Mouse (Mus musculus) E14TG2a.4 (cell line): ENCODE data around the gene Pcsk2.

Experiments used
- CTCF ChIP-seq: conservative IDR thresholded peaks from 2 replicates; pipeline ENCODE4 v1.5.1; 2014; ENCODE audit warnings: low read length
- POU5F1 ChIP-seq: IDR thresholded peaks from 2 replicates; pipeline ENCODE4 v1.6.1; 2014; ENCODE audit warnings: low read length, borderline replicate concordance

DNA sequence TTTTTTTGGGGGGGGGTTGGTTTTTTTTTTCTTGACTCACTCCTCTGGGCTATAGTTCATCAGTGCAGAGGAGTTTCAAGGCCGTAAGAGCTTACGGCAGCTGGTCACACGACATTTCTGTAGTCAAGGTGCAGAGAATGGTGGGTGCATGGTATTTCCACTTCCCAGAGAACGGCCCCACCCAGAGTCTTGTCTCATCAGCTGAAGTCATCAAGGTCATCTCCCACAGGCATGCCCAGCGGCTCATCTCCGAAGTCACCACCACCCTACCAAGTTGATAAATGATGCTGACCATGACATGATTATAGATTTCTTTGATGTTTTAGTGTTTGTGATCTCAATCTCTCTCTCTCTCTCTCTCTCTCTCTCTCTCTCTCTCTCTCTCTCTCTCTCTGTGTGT lies 20.0 kb downstream of the Pcsk2 start:
- TF ChIP-seq CTCF (no peak), POU5F1 (no peak)
